Mouse (Mus musculus): ENCODE measurements around the gene Gorab. TPM values are rescaled to one million over a fixed set of nuclear protein-coding genes. Genes with fewer than 3 reads are reported as not detected.

Gorab gene
- 5.9 TPM for polyA plus RNA-seq (2014; fragmentation: Illumina TruSeq; extraction: RNeasy Lipid Tissue Mini Kit (QIAGEN cat#74804); ENCODE audit: low read depth, low replicate concordance)

DNA sequence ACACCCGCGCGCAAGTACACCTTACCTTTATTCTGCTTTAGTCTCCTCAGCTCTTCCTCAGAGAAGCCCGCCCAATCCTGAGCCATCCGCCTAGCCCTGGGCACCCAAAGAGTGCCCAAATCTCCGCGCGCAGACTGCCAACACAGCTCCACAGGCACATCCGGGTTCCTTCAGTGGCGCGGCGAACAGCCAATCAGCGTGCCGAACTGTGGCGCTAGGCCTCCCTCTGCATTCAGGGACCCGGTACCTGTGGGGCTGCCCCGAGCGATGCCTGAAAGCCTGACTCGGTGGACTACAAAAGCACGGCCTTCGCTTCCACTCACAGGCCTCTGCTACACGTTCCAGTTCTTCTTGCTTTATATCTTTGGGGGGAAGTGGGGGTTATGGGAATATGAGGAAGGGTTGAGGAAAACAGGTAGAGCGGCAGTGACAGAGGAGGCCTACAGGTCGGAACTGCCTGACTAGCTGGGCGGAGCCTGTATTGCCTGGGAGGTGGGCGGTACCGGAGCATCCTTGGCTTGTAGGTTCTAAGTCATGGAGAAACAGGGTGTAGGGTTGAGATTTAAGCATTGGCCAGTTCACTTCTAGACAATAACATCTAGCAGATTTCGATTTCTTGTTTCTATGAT, at the start of gene Gorab:
Gene Gorab (minus strand): TSS at position 172 of the 629 bp plus-strand sequence.

Other genes with a start within 250 kb of the Gorab start
- gene Prrx1, start 90.0 kb downstream of the Gorab start, polyA plus RNA-seq (2014; fragmentation: Illumina TruSeq; extraction: RNeasy Lipid Tissue Mini Kit (QIAGEN cat#74804); ENCODE audit: low read depth, low replicate concordance), result 0.37 TPM

Data from liver, adult 10 weeks (tissue).